Mouse (Mus musculus) embryonic facial prominence, embryonic 10.5 days (tissue): ENCODE measurements at regions not wholly inside any gene's neighbourhood (a gene's known extent, or its start where the extent isn't known, plus 50 kb on each side); places are given as distances from the start of the nearest gene placed in this dataset.

ENCODE experiments used
- DNase-seq: peaks from one replicate; pipeline ENCODE4 v3.0.0-alpha.2; 2017; ENCODE audit warnings: low spot score
- H3K27ac ChIP-seq: fragments of 300-500 bp; sonication (generic); replicated peaks from 2 replicates; pipeline ENCODE4 v1.5.1; 2016; ENCODE audit warnings: mild to moderate bottlenecking
- H3K27me3 ChIP-seq: fragments of 300-500 bp; sonication (generic); replicated peaks from 2 replicates; pipeline ENCODE4 v1.6.1; 2016; ENCODE audit warnings: low read depth, mild to moderate bottlenecking; ENCODE audit not compliant: poor library complexity, severe bottlenecking
- H3K36me3 ChIP-seq: fragments of 300-500 bp; sonication (generic); replicated peaks from 2 replicates; pipeline ENCODE4 v1.6.1; 2016; ENCODE audit warnings: mild to moderate bottlenecking, moderate library complexity
- H3K4me1 ChIP-seq: fragments of 300-500 bp; sonication (generic); 2 replicates; pipeline ENCODE4 v1.6.1; 2016
- H3K4me3 ChIP-seq: fragments of 300-500 bp; sonication (generic); 2 replicates; pipeline ENCODE4 v1.5.1; 2016; ENCODE audit warnings: mild to moderate bottlenecking, moderate library complexity
- H3K9me3 ChIP-seq: fragments of 300-500 bp; sonication (generic); 2 replicates; pipeline ENCODE4 v1.6.1; 2016; ENCODE audit warnings: mild to moderate bottlenecking
- WGBS: fragments of 180-500 bp; shearing (Covaris S2); methylation state at CpG from one replicate; pipeline ENCODE4 v1.1.7; 2016; 5-methylcytosine and 5-hydroxymethylcytosine counted together

DNA sequence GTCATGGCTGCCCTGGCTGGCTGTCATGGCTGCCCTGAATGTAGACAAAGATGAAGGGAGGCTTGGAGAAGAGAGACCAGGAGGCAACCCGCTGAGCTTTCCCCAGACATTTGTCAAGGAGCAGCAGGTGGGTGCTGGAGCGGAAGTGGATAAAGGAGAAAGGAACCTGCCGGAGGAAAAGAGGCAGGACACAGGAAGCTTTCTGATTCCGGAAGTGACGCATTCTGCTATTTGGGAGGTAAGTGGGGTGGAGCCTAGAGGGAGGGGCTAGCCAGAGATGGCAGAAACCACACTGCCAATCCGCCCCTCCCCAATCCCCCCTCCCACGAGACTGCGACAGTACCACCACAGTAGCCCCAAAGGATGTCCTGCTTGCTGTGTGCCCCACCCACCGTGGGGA lies 80.1 kb downstream of the Gm572 start:
- H3K27me3 ChIP-seq: peaks cover 69% of the 10 kb centered on the region
- WGBS: 83% methylated on average over 9 of the region's 9 CpGs
- H3K4me1 ChIP-seq: peaks cover 26% of the 10 kb centered on the region
- no peak for DNase-seq
- H3K27ac ChIP-seq: no peak overlapping the region
- H3K36me3 ChIP-seq: no peaks in the 10 kb centered on the region
- H3K9me3 ChIP-seq: no peaks in the 10 kb centered on the region
- no peak overlapping the region for H3K4me3 ChIP-seq

GRCm38 (mm10) chr4:148723934-148724719 lies 80.1 kb upstream of the Casz1 start:
- 3% methylated on average over 39 of the region's 39 CpGs for WGBS
- Histone ChIP-seq H3K36me3 (no peaks in the 10 kb centered on the region), H3K4me3 (peak overlapping the region; percentile 59), H3K27me3 (peaks cover 69% of the 10 kb centered on the region), H3K27ac (peak overlapping the region; percentile 76), H3K9me3 (no peaks in the 10 kb centered on the region), H3K4me1 (peaks cover 30% of the 10 kb centered on the region)
- DNase-seq: peak; percentile 57

DNA sequence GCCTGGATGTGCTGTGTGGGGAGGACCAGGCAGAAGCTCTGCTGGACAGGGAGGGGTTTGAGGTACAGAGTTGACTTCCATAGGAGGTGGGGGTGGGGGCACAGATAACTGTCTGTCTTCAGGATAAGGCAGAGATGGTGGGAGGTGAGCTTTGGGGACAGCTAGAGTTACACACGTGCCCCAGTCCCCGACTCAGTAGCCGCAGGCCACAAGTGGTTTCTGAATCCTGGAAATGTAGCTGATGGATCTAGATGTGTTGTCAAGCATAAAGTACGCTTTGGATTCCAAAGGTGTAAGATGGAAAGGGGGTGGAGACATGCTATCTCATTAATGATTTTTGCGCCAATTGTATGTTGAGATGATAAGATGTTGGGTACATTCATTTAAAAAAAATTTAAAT lies 75.4 kb upstream of the Casz1 start:
- WGBS: 86% methylated on average over 5 of the region's 5 CpGs

DNA sequence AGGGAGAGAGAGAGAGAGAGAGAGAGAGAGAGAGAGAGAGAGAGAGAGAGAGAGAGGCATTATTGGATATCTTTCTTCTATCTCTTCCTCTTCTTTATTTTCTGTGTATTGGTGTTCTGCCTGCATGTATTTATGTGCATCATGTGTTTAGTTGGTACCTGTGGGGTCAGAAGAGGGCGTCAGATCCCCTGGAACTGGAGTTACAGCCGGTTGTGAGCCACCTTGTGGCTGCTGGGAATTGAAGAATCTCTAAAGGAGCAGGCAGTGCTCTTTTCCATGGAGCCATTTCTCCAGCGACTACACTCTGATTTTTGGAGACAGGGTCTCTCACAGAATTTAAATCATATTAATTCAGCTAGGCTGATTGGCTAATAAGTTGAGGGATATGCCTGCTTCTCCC lies 72.6 kb upstream of the Casz1 start:
- Histone ChIP-seq H3K9me3 (no peaks in the 10 kb centered on the region), H3K27ac (no peak overlapping the region), H3K4me3 (no peak overlapping the region), H3K27me3 (peaks cover 39% of the 10 kb centered on the region), H3K4me1 (peaks cover 27% of the 10 kb centered on the region), H3K36me3 (no peaks in the 10 kb centered on the region)
- WGBS: 63% methylated on average over 3 of the region's 3 CpGs
- no peak for DNase-seq

More for the DNA sequence above, 75.4 kb upstream of the Casz1 start:
- DNase-seq: no peak
- H3K9me3 ChIP-seq: no peaks in the 10 kb centered on the region
- H3K4me1 ChIP-seq: peaks cover 22% of the 10 kb centered on the region
- no peak overlapping the region for H3K27ac ChIP-seq
- H3K27me3 ChIP-seq: peaks cover 39% of the 10 kb centered on the region
- H3K4me3 ChIP-seq: no peak overlapping the region
- no peaks in the 10 kb centered on the region for H3K36me3 ChIP-seq

DNA sequence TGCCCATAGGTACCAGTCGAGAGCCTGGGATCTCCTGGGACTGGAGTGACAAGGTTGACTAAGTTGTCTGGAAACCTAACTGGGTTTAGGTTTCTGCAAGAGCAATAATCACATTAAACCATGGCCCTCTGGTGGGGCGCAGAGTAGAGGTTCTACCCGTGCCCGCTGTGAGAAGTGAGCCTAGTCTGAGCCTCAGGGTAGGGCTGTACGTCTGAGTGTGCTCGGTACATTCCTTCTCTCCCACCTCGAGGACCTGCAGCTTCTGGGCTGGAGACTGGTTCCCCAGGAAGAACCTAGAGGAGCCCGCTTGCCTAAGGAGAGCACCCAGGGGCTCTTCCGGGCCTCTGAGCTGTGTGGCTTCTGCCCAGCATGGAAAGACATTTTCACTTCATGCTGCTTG lies 70.2 kb upstream of the Casz1 start:
- WGBS: 85% methylated on average over 9 of the region's 9 CpGs
- Histone ChIP-seq H3K4me1 (peaks cover 29% of the 10 kb centered on the region), H3K27ac (no peak overlapping the region), H3K4me3 (no peak overlapping the region), H3K36me3 (no peaks in the 10 kb centered on the region), H3K9me3 (no peaks in the 10 kb centered on the region), H3K27me3 (peaks cover 61% of the 10 kb centered on the region)
- DNase-seq: no peak

GRCm38 (mm10) chr4:148734547-148734946 lies 69.7 kb upstream of the Casz1 start:
- peaks cover 34% of the 10 kb centered on the region for H3K4me1 ChIP-seq
- no peaks in the 10 kb centered on the region for H3K36me3 ChIP-seq
- peaks cover 66% of the 10 kb centered on the region for H3K27me3 ChIP-seq
- DNase-seq: no peak
- WGBS: 78% methylated on average over 12 of the region's 12 CpGs
- no peak overlapping the region for H3K4me3 ChIP-seq
- H3K27ac ChIP-seq: no peak overlapping the region
- no peaks in the 10 kb centered on the region for H3K9me3 ChIP-seq

DNA sequence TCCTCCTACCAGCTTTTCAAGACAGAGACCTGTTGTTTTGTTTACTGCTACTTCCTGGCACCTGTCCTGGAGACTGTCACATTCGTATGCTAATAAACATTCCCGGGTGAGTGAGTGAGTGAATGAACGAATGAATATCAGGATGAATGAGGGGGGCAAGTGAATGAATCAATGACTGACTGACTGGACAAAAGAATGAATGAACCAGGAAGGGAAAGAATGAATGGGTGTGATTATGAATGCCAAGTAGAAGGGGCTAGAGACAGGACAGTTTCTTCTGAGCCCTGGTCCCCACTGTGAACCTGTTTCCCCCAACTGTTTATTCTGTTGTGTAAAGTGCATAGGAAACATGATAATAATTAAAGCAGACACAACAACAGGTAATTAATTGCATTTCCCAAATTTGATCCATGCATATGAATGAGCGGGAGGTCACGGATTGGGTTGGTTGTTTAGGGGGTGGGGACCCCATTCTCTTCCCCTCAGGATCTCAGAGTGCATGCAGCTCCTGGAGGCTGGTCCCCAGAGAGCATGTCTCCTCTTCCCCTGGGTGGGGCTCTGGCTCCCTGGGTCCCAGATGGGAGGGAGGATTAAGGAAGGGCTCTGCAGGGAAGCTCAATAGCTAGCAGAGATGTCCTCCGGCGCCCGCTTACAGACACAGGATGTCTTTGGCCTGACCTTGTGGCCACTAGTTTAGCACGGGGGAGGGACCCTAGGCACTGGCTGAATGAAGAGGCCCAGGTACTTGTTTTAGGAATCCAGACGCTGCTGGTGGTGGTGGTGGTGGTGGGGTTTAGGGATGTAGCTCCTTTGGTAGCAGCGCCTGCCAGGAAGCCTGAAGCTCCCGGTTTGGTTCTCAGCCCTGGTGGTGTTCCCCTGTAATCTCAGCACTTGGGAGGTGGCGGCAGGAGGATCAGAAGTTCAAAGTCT lies 65.4 kb upstream of the Casz1 start:
- Histone ChIP-seq H3K27ac (no peak overlapping the region; the same call in 1 of the 2 replicates), H3K27me3 (peaks cover 94% of the 10 kb centered on the region), H3K36me3 (no peaks in the 10 kb centered on the region), H3K4me1 (peaks cover 51% of the 10 kb centered on the region), H3K9me3 (no peaks in the 10 kb centered on the region), H3K4me3 (no peak overlapping the region)
- DNase-seq: no peak
- WGBS: 26% methylated on average over 13 of the region's 13 CpGs

DNA sequence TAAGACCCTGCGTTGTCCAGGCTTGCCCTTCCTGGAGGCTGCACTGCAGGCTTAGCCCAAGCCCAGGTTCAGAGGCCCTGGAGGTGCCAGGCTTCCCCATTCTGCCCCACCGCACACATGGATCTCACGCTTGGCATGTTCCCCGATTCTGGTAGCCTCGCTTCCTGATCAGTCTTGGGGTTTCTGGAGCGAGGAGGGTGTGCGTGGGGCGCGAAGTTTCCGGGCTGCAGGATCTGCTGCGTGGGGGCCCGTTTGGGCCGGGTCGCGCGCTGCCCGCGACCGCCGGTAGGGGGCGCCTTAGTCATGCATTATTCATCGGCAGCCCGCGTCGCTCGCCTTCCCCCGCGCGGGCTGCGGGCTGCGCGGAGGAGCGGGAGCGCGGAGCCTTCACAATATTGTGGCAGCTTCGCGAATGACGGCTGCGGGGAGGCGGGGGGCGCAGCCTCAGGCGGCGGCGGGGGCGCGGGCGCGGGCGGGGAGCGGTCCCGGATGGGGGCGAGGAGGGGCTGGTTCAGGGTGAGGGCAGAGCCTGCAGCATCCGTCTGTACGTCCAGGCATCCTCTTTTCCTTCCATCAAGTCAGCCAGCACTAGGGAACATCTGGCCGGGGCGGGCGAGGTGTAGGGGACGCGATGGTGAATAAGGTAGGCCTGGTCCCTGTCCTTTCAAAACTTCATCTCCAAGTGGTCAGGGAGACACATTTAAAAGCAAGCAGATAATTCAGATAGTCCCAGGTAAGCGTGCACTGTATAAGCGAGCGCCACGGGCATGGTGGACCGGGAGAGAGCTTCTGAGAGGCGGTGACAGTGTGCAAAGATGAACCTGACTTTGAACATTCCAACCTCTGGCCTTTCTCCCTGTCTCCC lies 61.4 kb upstream of the Casz1 start:
- H3K4me3 ChIP-seq: peak overlapping the region; percentile 66
- peaks cover 59% of the 10 kb centered on the region for H3K4me1 ChIP-seq
- peak; percentile 86 for DNase-seq
- H3K27ac ChIP-seq: peak overlapping the region; percentile 83
- WGBS: 3% methylated on average over 65 of the region's 65 CpGs
- H3K9me3 ChIP-seq: no peaks in the 10 kb centered on the region
- peaks cover 97% of the 10 kb centered on the region for H3K27me3 ChIP-seq
- no peaks in the 10 kb centered on the region for H3K36me3 ChIP-seq

- Histone ChIP-seq H3K4me3 (peak overlapping the region; percentile 66), H3K27ac (peak overlapping the region; percentile 83; the same call in 1 of the 2 replicates), H3K9me3 (no peaks in the 10 kb centered on the region), H3K36me3 (no peaks in the 10 kb centered on the region), H3K27me3 (peaks cover 97% of the 10 kb centered on the region), H3K4me1 (peaks cover 56% of the 10 kb centered on the region)
- no peak for DNase-seq
- WGBS: 15% methylated on average over 11 of the region's 11 CpGs
Observed at GRCm38 (mm10) chr4:148743414-148743844, 60.8 kb upstream of the Casz1 start.

- Histone ChIP-seq H3K27ac (0 out of 2 replicates have a peak overlapping the region, but pooled peaks have one; percentile 2), H3K36me3 (no peaks in the 10 kb centered on the region), H3K9me3 (no peaks in the 10 kb centered on the region), H3K27me3 (peaks cover 97% of the 10 kb centered on the region), H3K4me3 (no peak overlapping the region), H3K4me1 (peaks cover 52% of the 10 kb centered on the region)
- no peak for DNase-seq
- WGBS: 53% methylated on average over 8 of the region's 8 CpGs
Observed at GRCm38 (mm10) chr4:148744053-148744452, 60.2 kb upstream of the Casz1 start.

DNA sequence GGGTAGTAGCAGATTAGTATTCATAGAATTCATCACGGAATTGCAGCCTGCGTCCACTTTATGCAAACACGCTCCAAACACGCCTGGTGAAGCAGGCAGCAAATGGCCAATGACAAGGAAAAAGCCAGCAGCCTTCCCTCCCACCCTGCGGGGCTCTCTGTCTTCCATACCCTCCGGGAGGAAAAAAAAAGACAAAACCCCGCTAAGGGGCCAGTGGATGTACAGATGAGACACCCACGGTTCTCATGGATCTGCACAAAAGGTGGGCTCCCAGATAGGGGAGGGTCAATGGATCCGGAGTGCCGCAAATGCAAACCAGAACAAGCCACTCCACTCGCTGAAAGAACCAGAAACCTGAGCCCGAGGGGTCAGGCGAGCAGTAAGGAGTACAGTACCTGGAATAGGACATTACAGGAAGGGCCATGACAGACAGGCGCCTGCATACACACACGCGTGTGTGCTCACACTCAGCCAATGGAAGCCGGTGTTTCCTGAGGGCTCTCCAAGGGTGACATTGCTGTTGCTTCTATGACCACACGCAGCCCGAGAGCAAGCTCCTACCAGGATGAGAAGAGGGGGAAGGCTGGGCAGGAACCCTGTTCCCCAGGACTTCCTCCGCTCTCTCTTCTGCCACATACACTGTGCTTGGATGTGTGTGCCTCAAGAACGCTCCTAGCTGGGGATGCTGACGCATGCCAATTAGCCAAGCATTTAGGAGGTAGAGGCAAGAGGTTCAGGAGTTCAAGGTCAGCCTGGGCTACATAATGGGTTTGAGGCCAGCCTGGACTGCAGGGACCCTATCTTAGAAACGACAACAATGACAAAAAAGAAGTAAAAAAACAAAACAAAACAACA lies 57.5 kb upstream of the Casz1 start:
- WGBS: 49% methylated on average over 23 of the region's 23 CpGs
- Histone ChIP-seq H3K9me3 (no peaks in the 10 kb centered on the region), H3K4me1 (peaks cover 55% of the 10 kb centered on the region), H3K27ac (no peak overlapping the region), H3K4me3 (no peak overlapping the region), H3K36me3 (no peaks in the 10 kb centered on the region), H3K27me3 (peaks cover 97% of the 10 kb centered on the region)
- no peak for DNase-seq
